Mouse (Mus musculus): Measurements from ENCODE around the gene Hdx.

- TF ChIP-seq CTCF (IDR thresholded peaks at IDR 0.05; ENCODE audit: extremely low read depth, insufficient read depth, insufficient read length, insufficient replicate concordance) (no peak), POLR2A (IDR thresholded peaks at IDR 0.05; ENCODE audit: low read depth, low read length) (no peak)
These were observed 38.2 kb downstream of the Hdx start for GRCm38 (mm10) chrX:111658671-111659070.
